Mouse (Mus musculus): ENCODE results near the gene Cachd1.

Gene Cachd1

DNA sequence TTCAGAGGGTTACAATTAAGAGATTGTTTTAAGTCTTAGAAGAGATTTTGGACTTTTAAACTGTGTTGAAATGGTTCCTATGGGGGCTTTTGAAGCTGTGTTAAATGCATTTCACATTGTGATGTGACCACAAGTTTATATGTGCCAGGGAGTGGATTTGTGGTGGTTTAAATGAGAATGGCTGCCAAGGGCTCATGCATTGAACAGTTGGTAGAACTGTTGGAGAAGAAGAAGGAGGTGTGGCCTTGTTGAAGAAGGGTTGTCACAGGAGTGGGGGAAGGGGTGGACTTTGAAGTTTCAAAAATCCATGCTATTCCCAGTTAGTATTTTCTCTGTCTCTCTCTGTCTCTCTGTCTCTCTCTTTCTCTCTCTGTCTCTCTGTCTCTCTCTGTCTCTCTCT lies 267.7 kb downstream of the Cachd1 start:
- peaks cover 5% of the 10 kb centered on the region; the same call in 1 of the 2 replicates for H3K27me3 ChIP-seq (ENCODE audit: insufficient read depth, low read length)
- no peak overlapping the region for H3K4me3 ChIP-seq (replicated peaks; ENCODE audit: low read length)
- TF ChIP-seq CTCF (conservative IDR thresholded peaks at IDR 0.05; ENCODE audit: low read length), result no peak
- no peak for TF ChIP-seq NANOG (IDR thresholded peaks at IDR 0.05; ENCODE audit: borderline replicate concordance, low read length)
- TF ChIP-seq POU5F1 (IDR thresholded peaks at IDR 0.05; ENCODE audit: borderline replicate concordance, low read length), result no peak
- no peaks in the 10 kb centered on the region for H3K4me1 ChIP-seq (replicated peaks; ENCODE audit: low read depth, low read length)
- no peaks in the 10 kb centered on the region for H3K9me3 ChIP-seq (ENCODE audit: low read length)
- H3K36me3 ChIP-seq (ENCODE audit: insufficient read depth, low read length), result no peaks in the 10 kb centered on the region

DNA sequence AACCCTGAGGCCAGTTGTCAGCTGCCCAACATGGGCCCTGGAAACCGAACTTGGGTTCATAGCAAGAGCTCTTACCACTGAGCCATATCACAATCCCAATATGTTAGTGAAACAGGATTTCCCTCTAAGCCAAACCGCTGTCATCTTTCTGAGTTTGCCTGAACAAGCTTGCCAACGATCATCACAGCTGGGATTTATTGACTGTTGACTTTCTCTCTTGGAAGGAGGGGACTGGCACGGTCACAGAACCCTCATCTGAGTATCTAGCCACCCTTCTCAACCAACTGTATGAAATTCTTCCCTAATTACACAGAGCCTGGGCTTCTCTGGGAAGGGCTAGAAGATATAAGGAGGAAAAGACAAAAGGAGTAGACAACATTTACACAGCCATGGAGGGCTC lies 270.1 kb downstream of the Cachd1 start:
- TF ChIP-seq POU5F1 (IDR thresholded peaks at IDR 0.05; ENCODE audit: borderline replicate concordance, low read length) (no peak), NANOG (IDR thresholded peaks at IDR 0.05; ENCODE audit: borderline replicate concordance, low read length) (no peak), CTCF (conservative IDR thresholded peaks at IDR 0.05; ENCODE audit: low read length) (no peak)
- Histone ChIP-seq H3K4me1 (replicated peaks; ENCODE audit: low read depth, low read length) (no peaks in the 10 kb centered on the region), H3K27me3 (ENCODE audit: insufficient read depth, low read length) (peaks cover 5% of the 10 kb centered on the region; the same call in 1 of the 2 replicates), H3K9me3 (ENCODE audit: low read length) (0 out of 2 replicates have a peak, but pooled peaks cover 3% of the 10 kb centered on the region), H3K36me3 (ENCODE audit: insufficient read depth, low read length) (no peaks in the 10 kb centered on the region), H3K4me3 (replicated peaks; ENCODE audit: low read length) (no peak overlapping the region)

DNA sequence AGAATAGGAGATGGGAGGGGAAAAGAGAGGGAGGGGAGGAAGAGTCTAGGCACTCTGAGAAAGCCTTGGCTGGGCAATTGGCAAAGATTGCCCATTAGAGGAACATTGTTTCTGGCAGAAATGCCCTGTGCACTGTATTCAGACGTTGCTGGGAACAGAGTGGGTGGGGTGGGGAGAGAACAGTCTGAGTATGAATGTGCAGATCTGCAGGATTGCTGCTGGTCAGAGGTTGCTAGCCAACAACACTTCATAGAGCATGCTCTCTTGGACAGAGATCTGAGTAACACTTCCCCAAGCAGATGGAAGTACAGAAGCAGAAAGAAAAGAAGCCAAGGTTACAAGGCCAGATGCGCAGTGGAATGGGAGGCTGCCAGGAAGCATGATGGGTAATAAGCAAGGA lies 285.7 kb downstream of the Cachd1 start:
- no peak for TF ChIP-seq CTCF (conservative IDR thresholded peaks at IDR 0.05; ENCODE audit: low read length)
- TF ChIP-seq POU5F1 (IDR thresholded peaks at IDR 0.05; ENCODE audit: borderline replicate concordance, low read length), result no peak
- no peak for TF ChIP-seq NANOG (IDR thresholded peaks at IDR 0.05; ENCODE audit: borderline replicate concordance, low read length)
- Histone ChIP-seq H3K27me3 (ENCODE audit: insufficient read depth, low read length) (peaks cover 12% of the 10 kb centered on the region), H3K9me3 (ENCODE audit: low read length) (no peaks in the 10 kb centered on the region), H3K36me3 (ENCODE audit: insufficient read depth, low read length) (no peaks in the 10 kb centered on the region), H3K4me3 (replicated peaks; ENCODE audit: low read length) (no peak overlapping the region), H3K4me1 (replicated peaks; ENCODE audit: low read depth, low read length) (peaks cover 3% of the 10 kb centered on the region; the same call in 1 of the 2 replicates)

- H3K9me3 ChIP-seq (ENCODE audit: low read length), result no peaks in the 10 kb centered on the region
- no peak overlapping the region for H3K4me3 ChIP-seq (replicated peaks; ENCODE audit: low read length)
- TF ChIP-seq NANOG (IDR thresholded peaks at IDR 0.05; ENCODE audit: borderline replicate concordance, low read length), result no peak
- TF ChIP-seq CTCF (conservative IDR thresholded peaks at IDR 0.05; ENCODE audit: low read length), result no peak
- no peak for TF ChIP-seq POU5F1 (IDR thresholded peaks at IDR 0.05; ENCODE audit: borderline replicate concordance, low read length)
- no peaks in the 10 kb centered on the region for H3K36me3 ChIP-seq (ENCODE audit: insufficient read depth, low read length)
- H3K27me3 ChIP-seq (ENCODE audit: insufficient read depth, low read length), result peaks cover 34% of the 10 kb centered on the region
- H3K4me1 ChIP-seq (replicated peaks; ENCODE audit: low read depth, low read length), result peaks cover 12% of the 10 kb centered on the region
Measured at GRCm38 (mm10) chr4:101066401-101066800, 289.9 kb downstream of the Cachd1 start.

GRCm38 (mm10) chr4:101068786-101069153 lies 292.3 kb downstream of the Cachd1 start, which contains the start of gene Raver2:
Raver2 (plus strand) TSS chr4:101068983.
- TF ChIP-seq CTCF (conservative IDR thresholded peaks at IDR 0.05; ENCODE audit: low read length), result no peak
- no peak for TF ChIP-seq POU5F1 (IDR thresholded peaks at IDR 0.05; ENCODE audit: borderline replicate concordance, low read length)
- no peak for TF ChIP-seq NANOG (IDR thresholded peaks at IDR 0.05; ENCODE audit: borderline replicate concordance, low read length)
- Histone ChIP-seq H3K9me3 (ENCODE audit: low read length) (no peaks in the 10 kb centered on the region), H3K4me3 (replicated peaks; ENCODE audit: low read length) (peak within 1 kb of the TSS; percentile 91), H3K36me3 (ENCODE audit: insufficient read depth, low read length) (no peaks in the 10 kb centered on the region), H3K27me3 (ENCODE audit: insufficient read depth, low read length) (peaks cover 38% of the 10 kb centered on the region), H3K4me1 (replicated peaks; ENCODE audit: low read depth, low read length) (peaks cover 8% of the 10 kb centered on the region)

- Histone ChIP-seq H3K9me3 (ENCODE audit: low read length) (no peaks in the 10 kb centered on the region), H3K4me1 (replicated peaks; ENCODE audit: low read depth, low read length) (peaks cover 8% of the 10 kb centered on the region), H3K36me3 (ENCODE audit: insufficient read depth, low read length) (no peaks in the 10 kb centered on the region), H3K27me3 (ENCODE audit: insufficient read depth, low read length) (peaks cover 38% of the 10 kb centered on the region), H3K4me3 (replicated peaks; ENCODE audit: low read length) (peak overlapping the region; percentile 91)
- TF ChIP-seq POU5F1 (IDR thresholded peaks at IDR 0.05; ENCODE audit: borderline replicate concordance, low read length), result no peak
- TF ChIP-seq CTCF (conservative IDR thresholded peaks at IDR 0.05; ENCODE audit: low read length), result no peak
- no peak for TF ChIP-seq NANOG (IDR thresholded peaks at IDR 0.05; ENCODE audit: borderline replicate concordance, low read length)
Measured at GRCm38 (mm10) chr4:101069154-101069971, 292.9 kb downstream of the Cachd1 start.

- no peaks in the 10 kb centered on the region for H3K9me3 ChIP-seq (ENCODE audit: low read length)
- H3K27me3 ChIP-seq (ENCODE audit: insufficient read depth, low read length), result peaks cover 29% of the 10 kb centered on the region
- H3K4me3 ChIP-seq (replicated peaks; ENCODE audit: low read length), result no peak overlapping the region
- H3K4me1 ChIP-seq (replicated peaks; ENCODE audit: low read depth, low read length), result peaks cover 8% of the 10 kb centered on the region
- TF ChIP-seq POU5F1 (IDR thresholded peaks at IDR 0.05; ENCODE audit: borderline replicate concordance, low read length), result no peak
- no peak for TF ChIP-seq NANOG (IDR thresholded peaks at IDR 0.05; ENCODE audit: borderline replicate concordance, low read length)
- TF ChIP-seq CTCF (conservative IDR thresholded peaks at IDR 0.05; ENCODE audit: low read length), result no peak
- no peaks in the 10 kb centered on the region for H3K36me3 ChIP-seq (ENCODE audit: insufficient read depth, low read length)
Measured at GRCm38 (mm10) chr4:101071570-101071969, 295.1 kb downstream of the Cachd1 start.

DNA sequence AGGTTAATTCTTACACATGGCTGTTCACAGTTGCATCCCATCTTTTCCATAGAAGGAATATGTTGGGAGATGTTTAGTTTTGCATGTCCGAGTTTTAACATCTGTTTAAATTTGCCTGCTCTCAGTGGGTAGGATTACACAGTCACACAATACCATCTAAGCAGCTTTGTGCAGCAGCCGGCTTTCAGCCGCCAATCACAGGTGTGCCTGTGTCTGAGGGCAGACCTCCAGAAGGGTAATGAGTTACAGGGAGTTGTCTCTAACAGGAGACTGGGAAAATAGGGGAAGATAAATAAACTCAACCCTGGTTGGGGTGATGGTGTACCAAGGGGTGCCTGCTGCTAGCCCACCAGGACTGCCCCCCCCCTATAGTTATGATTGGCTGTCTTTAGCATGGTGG lies 299.9 kb downstream of the Cachd1 start:
- H3K36me3 ChIP-seq (ENCODE audit: insufficient read depth, low read length), result no peaks in the 10 kb centered on the region
- H3K4me1 ChIP-seq (replicated peaks; ENCODE audit: low read depth, low read length), result no peaks in the 10 kb centered on the region
- no peak overlapping the region for H3K4me3 ChIP-seq (replicated peaks; ENCODE audit: low read length)
- H3K9me3 ChIP-seq (ENCODE audit: low read length), result no peaks in the 10 kb centered on the region
- TF ChIP-seq CTCF (conservative IDR thresholded peaks at IDR 0.05; ENCODE audit: low read length) (no peak), NANOG (IDR thresholded peaks at IDR 0.05; ENCODE audit: borderline replicate concordance, low read length) (no peak), POU5F1 (IDR thresholded peaks at IDR 0.05; ENCODE audit: borderline replicate concordance, low read length) (no peak)
- H3K27me3 ChIP-seq (ENCODE audit: insufficient read depth, low read length), result peaks cover 4% of the 10 kb centered on the region
